Mouse (Mus musculus) retina, postnatal 7 days (tissue): ENCODE measurements at regions not wholly inside any gene's neighbourhood (a gene's known extent, or its start where the extent isn't known, plus 50 kb on each side); places are given as distances from the start of the nearest gene placed in this dataset.

Experiments
- DNase-seq: peaks from one replicate; pipeline ENCODE4 v3.0.0-alpha.2; 2012; ENCODE audit warnings: low read depth, low spot score

- no peak for DNase-seq
Measured at GRCm38 (mm10) chr15:43784171-43784570, 3650.0 kb downstream of the 9330182O14Rik start.

GRCm38 (mm10) chr15:43803342-43803741, 3669.2 kb downstream of the 9330182O14Rik start:
- no peak for DNase-seq
